Mouse (Mus musculus): ENCODE measurements around the gene Ajuba.

DNA sequence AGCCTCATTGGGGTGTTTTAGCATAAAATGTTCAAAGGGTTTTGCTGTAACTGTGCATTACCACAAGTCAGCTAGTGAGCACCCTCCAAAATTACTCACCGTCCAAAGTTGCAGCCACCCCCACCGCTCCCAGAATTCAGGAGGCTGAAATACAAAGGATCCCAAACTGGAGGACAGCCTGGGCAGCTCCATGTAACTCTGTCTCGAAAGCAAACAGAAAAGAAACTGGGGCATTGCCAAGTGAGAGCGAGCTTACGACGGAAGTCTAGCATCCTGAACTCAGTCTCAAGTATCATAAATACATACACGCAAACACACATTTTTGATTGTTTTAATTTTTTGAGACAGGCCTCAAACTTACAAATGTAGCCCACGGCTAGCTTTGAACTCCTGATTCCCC lies 20.0 kb downstream of the Ajuba start:
- TF ChIP-seq POLR2A (IDR thresholded peaks at IDR 0.05; ENCODE audit: borderline replicate concordance, low read depth, low read length) (no peak), CTCF (IDR thresholded peaks at IDR 0.05; ENCODE audit: low read depth, low read length) (no peak)
